Mouse (Mus musculus) MEL (cell line): Measurements from ENCODE around the gene Cand2.

Experiments
- CTCF ChIP-seq, 3 experiments: IDR thresholded peaks in 2 of 3; conservative IDR thresholded peaks in 1 of 3; 2 replicates each; pipeline ENCODE4 v1.5.1; 2011 to 2012; ENCODE audit warnings: low read length in 3 of 3, low read depth in 2 of 3, mild to moderate bottlenecking in 2 of 3, improper control_type of control experiment in 1 of 3, inconsistent platforms in 1 of 3, mixed read lengths in 1 of 3, moderate library complexity in 1 of 3; ENCODE audit not compliant: control insufficient read depth in 1 of 3, insufficient read depth in 1 of 3, poor library complexity in 1 of 3, severe bottlenecking in 1 of 3
- MAX ChIP-seq: IDR thresholded peaks from 2 replicates; pipeline ENCODE4 v1.6.1; 2011; ENCODE audit warnings: low read length, improper control_type of control experiment
- MAZ ChIP-seq: IDR thresholded peaks from 2 replicates; pipeline ENCODE4 v1.6.1; 2012; ENCODE audit warnings: low read depth, mild to moderate bottlenecking, inconsistent platforms, low read length, improper control_type of control experiment
- POLR2A ChIP-seq, 2 experiments: IDR thresholded peaks; 2 replicates each; pipeline ENCODE4 v1.6.1; 2011 to 2012; ENCODE audit warnings: low read length in 2 of 2, mild to moderate bottlenecking in 2 of 2, control low read depth in 1 of 2, improper control_type of control experiment in 1 of 2, low read depth in 1 of 2, moderate library complexity in 1 of 2; ENCODE audit not compliant: control insufficient read depth in 1 of 2, insufficient read depth in 1 of 2, poor library complexity in 1 of 2
- SMC3 ChIP-seq: IDR thresholded peaks from 2 replicates; pipeline ENCODE4 v1.6.1; 2011; ENCODE audit warnings: low read depth, low read length, improper control_type of control experiment

DNA sequence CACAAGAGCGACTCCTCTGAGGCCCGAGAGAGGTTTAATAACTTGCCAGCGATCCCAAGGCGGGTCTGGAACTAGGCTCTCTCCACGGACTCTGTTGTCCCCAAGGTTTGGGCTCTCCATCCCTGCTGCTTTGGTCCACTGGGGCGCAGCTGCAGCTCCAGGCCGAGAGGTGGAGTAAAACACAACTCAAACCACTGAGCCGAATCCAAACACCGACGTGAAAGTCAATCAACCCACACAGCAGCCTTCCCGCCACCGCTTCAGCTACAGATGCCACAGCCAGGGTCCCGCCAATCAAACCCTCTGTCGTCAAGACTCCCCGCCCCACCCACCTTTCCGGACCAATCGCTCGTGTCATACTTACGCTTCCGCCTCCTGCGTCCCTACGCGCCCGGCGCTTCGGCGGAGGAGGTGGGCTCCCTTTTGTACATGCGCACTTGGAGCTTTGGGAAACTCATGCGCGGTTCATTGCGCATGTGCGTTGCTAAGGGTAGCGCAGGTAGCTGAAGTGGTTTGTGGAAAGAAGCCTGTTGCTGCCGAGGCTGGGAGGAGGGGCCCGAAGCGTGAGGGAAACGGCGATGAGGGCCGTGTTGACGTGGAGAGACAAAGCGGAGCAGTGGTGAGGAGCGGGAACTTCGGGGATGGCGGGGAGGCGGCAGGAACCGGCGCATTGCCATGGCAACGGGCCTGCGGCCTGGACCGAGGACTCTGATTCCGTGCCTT is 78.9 kb downstream of the Cand2 start, which contains the start of the genes Mbd4 and Ift122:
- TF ChIP-seq MAZ (peak; percentile 58; the same call in 1 of the 2 replicates), SMC3 (no peak), POLR2A (IDR thresholded peaks at IDR 0.05; ENCODE audit: control insufficient read depth in 1 of 2, insufficient read depth in 1 of 2, low read depth in 1 of 2, low read length in 2 of 2, poor library complexity in 1 of 2) (peak; percentile 48 to 88), MAX (peak; percentile 81), CTCF (IDR thresholded peaks at IDR 0.05 in 2 of 3, conservative IDR thresholded peaks at IDR 0.05 in 1 of 3; ENCODE audit: control insufficient read depth in 1 of 3, insufficient read depth in 1 of 3, low read depth in 2 of 3, low read length in 3 of 3, poor library complexity in 1 of 3, severe bottlenecking in 1 of 3) (peak in 2 of 3 experiments; percentile 36 to 43; a peak in 4 of 6 replicates)
